Mouse (Mus musculus) myocyte (in vitro differentiated cells): ENCODE measurements around the gene Slc38a1. TPM values are rescaled to one million over a fixed set of nuclear protein-coding genes. Genes with fewer than 3 reads are reported as not detected.
A peak's percentile ranks its signal among the peaks of the same experiment; 100 is the strongest.

Experiments
- H3K27me3 ChIP-seq: one replicate; pipeline ENCODE4 v1.6.1; 2011; ENCODE audit not compliant: control insufficient read depth, insufficient read depth, insufficient read length
- H3K36me3 ChIP-seq: one replicate; pipeline ENCODE4 v1.6.1; 2011; ENCODE audit not compliant: control insufficient read depth, insufficient read depth
- H3K4me2 ChIP-seq: one replicate; pipeline ENCODE4 v1.6.1; 2011; ENCODE audit warnings: low read depth, control low read depth
- H3K4me3 ChIP-seq: one replicate; pipeline ENCODE4 v1.5.1; 2011; ENCODE audit warnings: mild to moderate bottlenecking, control low read depth, moderate library complexity
- H3K79me2 ChIP-seq: one replicate; pipeline ENCODE4 v1.6.1; 2011; ENCODE audit not compliant: control insufficient read depth, insufficient read depth
- H3ac ChIP-seq: one replicate; pipeline ENCODE4 v1.6.1; 2011; ENCODE audit not compliant: control insufficient read depth, insufficient read length
- CEBPB ChIP-seq: IDR thresholded peaks from 2 replicates; pipeline ENCODE4 v1.6.1; 2011; ENCODE audit warnings: mild to moderate bottlenecking, moderate library complexity; ENCODE audit not compliant: poor library complexity, insufficient read depth, severe bottlenecking
- E2F4 ChIP-seq: IDR thresholded peaks from one replicate; pipeline ENCODE4 v1.6.1; 2011; ENCODE audit warnings: mild to moderate bottlenecking, control low read depth, moderate library complexity; ENCODE audit not compliant: insufficient read depth
- MAX ChIP-seq: IDR thresholded peaks from one replicate; pipeline ENCODE4 v1.6.1; 2011; ENCODE audit warnings: low read depth, mild to moderate bottlenecking, control low read depth
- MYOD1 ChIP-seq, 3 experiments: IDR thresholded peaks; one replicate each; pipeline ENCODE4 v1.6.1; 2011; ENCODE audit warnings: control low read depth in 2 of 3, low read depth in 2 of 3, mild to moderate bottlenecking in 2 of 3, moderate library complexity in 1 of 3; ENCODE audit not compliant: insufficient read length in 2 of 3, control insufficient read depth in 1 of 3
- MYOG ChIP-seq, 3 experiments: IDR thresholded peaks; one replicate each; pipeline ENCODE4 v1.6.1; 2011; ENCODE audit warnings: control low read depth in 2 of 3, low read depth in 2 of 3, mild to moderate bottlenecking in 2 of 3; ENCODE audit not compliant: insufficient read length in 2 of 3, control insufficient read depth in 1 of 3, insufficient read depth in 1 of 3
- POLR2A ChIP-seq: IDR thresholded peaks from one replicate; pipeline ENCODE4 v1.6.1; 2011; ENCODE audit warnings: low read depth, mild to moderate bottlenecking, control low read depth, moderate library complexity; ENCODE audit not compliant: insufficient read length
- POLR2AphosphoS2 ChIP-seq: IDR thresholded peaks from one replicate; pipeline ENCODE4 v1.6.1; 2011; ENCODE audit warnings: low read depth, control low read depth; ENCODE audit not compliant: insufficient read length
- REST ChIP-seq: IDR thresholded peaks from one replicate; pipeline ENCODE4 v1.6.1; 2011; ENCODE audit warnings: mild to moderate bottlenecking, control low read depth, moderate library complexity; ENCODE audit not compliant: insufficient read depth, insufficient read length
- SRF ChIP-seq: IDR thresholded peaks from one replicate; pipeline ENCODE4 v1.6.1; 2011; ENCODE audit warnings: low read depth; ENCODE audit not compliant: control insufficient read depth, insufficient read length
- TCF12 ChIP-seq: IDR thresholded peaks from one replicate; pipeline ENCODE4 v1.6.1; 2011; ENCODE audit warnings: mild to moderate bottlenecking, control low read depth; ENCODE audit not compliant: poor library complexity, insufficient read depth, severe bottlenecking
- TCF3 ChIP-seq: IDR thresholded peaks from one replicate; pipeline ENCODE4 v1.6.1; 2011; ENCODE audit warnings: low read depth, control low read depth; ENCODE audit not compliant: insufficient read length
- USF1 ChIP-seq: IDR thresholded peaks from one replicate; pipeline ENCODE4 v1.6.1; 2011; ENCODE audit warnings: low read depth, mild to moderate bottlenecking, control low read depth, moderate library complexity
- polyA plus RNA-seq: library from polyadenylated mRNA; unstranded; fragments of >200 nt; fragmentation: generic; extraction: Trizol; gene quantifications from one replicate; pipeline ENCODE4 v1.2.1, GENCODE M21; 2012; ENCODE audit warnings: missing spikeins

Slc38a1 gene
- polyA plus RNA-seq, 1 experiment = 28.5 TPM

GRCm38 (mm10) chr15:96688784-96689318 is 46.1 kb upstream of the Slc38a1 start:
- Histone ChIP-seq H3K79me2 (peaks cover 25% of the 10 kb centered on the region), H3K4me3 (no peak overlapping the region), H3K4me2 (no peak overlapping the region), H3ac (no peak overlapping the region), H3K27me3 (no peaks in the 10 kb centered on the region), H3K36me3 (peaks cover 67% of the 10 kb centered on the region)
- peak; percentile 90 for TF ChIP-seq POLR2AphosphoS2
- TF ChIP-seq MAX = no peak
- peak; percentile 60 for TF ChIP-seq POLR2A

GRCm38 (mm10) chr15:96688036-96688435 is 45.3 kb upstream of the Slc38a1 start:
- no peak overlapping the region for H3K4me3 ChIP-seq
- no peak overlapping the region for H3ac ChIP-seq
- peaks cover 59% of the 10 kb centered on the region for H3K36me3 ChIP-seq
- no peak overlapping the region for H3K4me2 ChIP-seq
- H3K79me2 ChIP-seq = peaks cover 17% of the 10 kb centered on the region
- no peaks in the 10 kb centered on the region for H3K27me3 ChIP-seq
- TF ChIP-seq POLR2AphosphoS2 (peak; percentile 44), E2F4 (no peak)

- Histone ChIP-seq H3K36me3 (peaks cover 52% of the 10 kb centered on the region), H3K79me2 (peaks cover 10% of the 10 kb centered on the region), H3K27me3 (no peaks in the 10 kb centered on the region), H3K4me3 (no peak overlapping the region), H3K4me2 (no peak overlapping the region), H3ac (no peak overlapping the region)
- TF ChIP-seq MAX (no peak), POLR2A (no peak), USF1 (no peak), POLR2AphosphoS2 (no peak), E2F4 (no peak), REST (no peak), TCF3 (no peak), CEBPB (no peak), TCF12 (no peak), MYOD1 (IDR thresholded peaks at IDR 0.05; ENCODE audit: control insufficient read depth in 1 of 3, insufficient read length in 2 of 3, low read depth in 2 of 3) (no peak), SRF (no peak), MYOG (IDR thresholded peaks at IDR 0.05; ENCODE audit: control insufficient read depth in 1 of 3, insufficient read depth in 1 of 3, insufficient read length in 2 of 3, low read depth in 2 of 3) (no peak)
Measured at GRCm38 (mm10) chr15:96687366-96687765, 44.7 kb upstream of the Slc38a1 start.

GRCm38 (mm10) chr15:96686201-96687159 is 43.8 kb upstream of the Slc38a1 start:
- no peak overlapping the region for H3K4me2 ChIP-seq
- H3K79me2 ChIP-seq = peaks cover 1% of the 10 kb centered on the region
- peaks cover 43% of the 10 kb centered on the region for H3K36me3 ChIP-seq
- no peak overlapping the region for H3K4me3 ChIP-seq
- TF ChIP-seq POLR2A = peak; percentile 44
- TF ChIP-seq MYOD1 (IDR thresholded peaks at IDR 0.05; ENCODE audit: control insufficient read depth in 1 of 3, insufficient read length in 2 of 3, low read depth in 2 of 3) = no peak
- TF ChIP-seq SRF = no peak
- TF ChIP-seq POLR2AphosphoS2 = peak; percentile 74
- H3K27me3 ChIP-seq = no peaks in the 10 kb centered on the region
- no peak overlapping the region for H3ac ChIP-seq

- Histone ChIP-seq H3K79me2 (no peaks in the 10 kb centered on the region), H3K36me3 (peaks cover 31% of the 10 kb centered on the region), H3K4me3 (no peak overlapping the region), H3ac (no peak overlapping the region), H3K27me3 (no peaks in the 10 kb centered on the region), H3K4me2 (no peak overlapping the region)
- TF ChIP-seq MAX = no peak
- no peak for TF ChIP-seq TCF12
- TF ChIP-seq MYOD1 (IDR thresholded peaks at IDR 0.05; ENCODE audit: control insufficient read depth in 1 of 3, insufficient read length in 2 of 3, low read depth in 2 of 3) = no peak
- no peak for TF ChIP-seq USF1
- TF ChIP-seq REST = no peak
- no peak for TF ChIP-seq SRF
- no peak for TF ChIP-seq CEBPB
- TF ChIP-seq E2F4 = no peak
- TF ChIP-seq POLR2AphosphoS2 = no peak
- TF ChIP-seq MYOG (IDR thresholded peaks at IDR 0.05; ENCODE audit: control insufficient read depth in 1 of 3, insufficient read depth in 1 of 3, insufficient read length in 2 of 3, low read depth in 2 of 3) = no peak
Measured at GRCm38 (mm10) chr15:96685273-96685672, 42.6 kb upstream of the Slc38a1 start.
